ENCODE assay signal across 8 mouse cellular contexts in genomic region chr2:116975601-116976431, GRCm38 (mm10).
DNase-seq lines count a peak whose midpoint lies in the region; ATAC-seq and TF ChIP-seq lines count a peak whose summit lies in the region.

No protein-coding gene starts in this region.

- H3K4me2 ChIP-seq in forebrain, embryonic 11.5 days (ENCODE audit: low read depth, low read length, severe bottlenecking): peak overlapping the region; percentile 61
- H3K4me2 ChIP-seq in heart, embryonic 15.5 days: peak overlapping the region; percentile 96
- peak overlapping the region; percentile 84 for H3K4me2 ChIP-seq in liver, embryonic 11.5 days
- peak overlapping the region; percentile 87 for H3K4me2 ChIP-seq in myocyte (ENCODE audit: low read depth)

- peak overlapping the region; percentile 98 for H3K27ac ChIP-seq in forebrain, embryonic 11.5 days (ENCODE audit: low read depth, low read length)
- H3K27ac ChIP-seq in heart, embryonic 15.5 days: peak overlapping the region; percentile 95
- peak overlapping the region; percentile 78 for H3K27ac ChIP-seq in liver, embryonic 11.5 days (ENCODE audit: low read depth, low read length)

- H3K9me3 ChIP-seq in forebrain, embryonic 11.5 days (ENCODE audit: control insufficient read depth, low read length): no peaks in the 10 kb centered on the region
- H3K9me3 ChIP-seq in heart, embryonic 15.5 days (replicated peaks): no peaks in the 10 kb centered on the region
- no peaks in the 10 kb centered on the region for H3K9me3 ChIP-seq in liver, embryonic 11.5 days (ENCODE audit: control insufficient read depth, low read length)

- DNase-seq in A20 (ENCODE audit: low read depth, low spot score): peak; percentile 57
- DNase-seq in brain, adult 2 months (ENCODE audit: low read depth, low spot score): peak; percentile 96
- DNase-seq in forebrain, embryonic 11.5 days (ENCODE audit: low spot score): peak; percentile 96
- DNase-seq in kidney, postnatal 10 days: peak; percentile 86
- DNase-seq in liver, embryonic 11.5 days (ENCODE audit: low spot score): peak; percentile 80
- DNase-seq in splenic B cell, adult 2 months (ENCODE audit: low read depth, low spot score): peak; percentile 40

- H3K9ac ChIP-seq in forebrain, embryonic 11.5 days (ENCODE audit: low read length): peak overlapping the region; percentile 65
- H3K9ac ChIP-seq in heart, embryonic 15.5 days: peak overlapping the region; percentile 82
- H3K9ac ChIP-seq in liver, embryonic 11.5 days (ENCODE audit: low read depth, low read length): peak overlapping the region; percentile 59

- under 1% methylated on average over 54 of the region's 54 CpGs for WGBS in forebrain, embryonic 11.5 days
- under 1% methylated on average over 54 of the region's 54 CpGs for WGBS in heart, embryonic 15.5 days
- under 1% methylated on average over 49 of the region's 54 CpGs for WGBS in liver, embryonic 11.5 days

- peaks cover 44% of the 10 kb centered on the region for H3K4me1 ChIP-seq in forebrain, embryonic 11.5 days (replicated peaks; ENCODE audit: control insufficient read depth, insufficient read depth, low read length)
- peaks cover 36% of the 10 kb centered on the region for H3K4me1 ChIP-seq in heart, embryonic 15.5 days (replicated peaks)
- peaks cover 9% of the 10 kb centered on the region for H3K4me1 ChIP-seq in liver, embryonic 11.5 days (replicated peaks; ENCODE audit: control insufficient read depth, insufficient read depth, low read length)

- no peaks in the 10 kb centered on the region for H3K27me3 ChIP-seq in forebrain, embryonic 11.5 days (ENCODE audit: control insufficient read depth, insufficient read depth, low read length)
- H3K27me3 ChIP-seq in heart, embryonic 15.5 days: no peaks in the 10 kb centered on the region
- no peaks in the 10 kb centered on the region; the same call in 1 of the 2 replicates for H3K27me3 ChIP-seq in liver, embryonic 11.5 days (replicated peaks; ENCODE audit: control insufficient read depth, insufficient read depth, low read length)
- H3K27me3 ChIP-seq in myocyte (ENCODE audit: control insufficient read depth, insufficient read depth, insufficient read length): no peaks in the 10 kb centered on the region
- H3K27me3 ChIP-seq in splenic B cell, adult 2 months (ENCODE audit: control insufficient read depth, insufficient read depth, low read length, poor library complexity, severe bottlenecking): no peaks in the 10 kb centered on the region

- H3K79me2 ChIP-seq in myocyte (ENCODE audit: control insufficient read depth, insufficient read depth): no peaks in the 10 kb centered on the region

- peak overlapping the region; percentile 9 for H3ac ChIP-seq in myocyte (ENCODE audit: control insufficient read depth, insufficient read length)

- peak; percentile 91 for ATAC-seq in forebrain, embryonic 11.5 days (replicated peaks; ENCODE audit: low FRiP score)
- peak; percentile 80 for ATAC-seq in heart, embryonic 15.5 days (replicated peaks; ENCODE audit: insufficient number of reproducible peaks, insufficient read depth, low FRiP score, low read depth)
- peak; percentile 70 for ATAC-seq in liver, embryonic 11.5 days (replicated peaks; ENCODE audit: low FRiP score)

- peak; percentile 71 for TF ChIP-seq POLR2A in myocyte (IDR thresholded peaks at IDR 0.05; ENCODE audit: insufficient read length, low read depth)

- no peaks in the 10 kb centered on the region for H3K36me3 ChIP-seq in forebrain, embryonic 11.5 days (ENCODE audit: control insufficient read depth, insufficient read depth, low read length)
- H3K36me3 ChIP-seq in heart, embryonic 15.5 days: no peaks in the 10 kb centered on the region
- no peaks in the 10 kb centered on the region for H3K36me3 ChIP-seq in liver, embryonic 11.5 days (ENCODE audit: control insufficient read depth, insufficient read depth, low read length)
- H3K36me3 ChIP-seq in myocyte (ENCODE audit: control insufficient read depth, insufficient read depth): no peaks in the 10 kb centered on the region
- no peaks in the 10 kb centered on the region for H3K36me3 ChIP-seq in splenic B cell, adult 2 months (ENCODE audit: control insufficient read depth, insufficient read depth, low read length, poor library complexity, severe bottlenecking)

- peak overlapping the region; percentile 34 for H3K4me3 ChIP-seq in forebrain, embryonic 11.5 days (ENCODE audit: low read depth, low read length)
- H3K4me3 ChIP-seq in heart, embryonic 15.5 days: peak overlapping the region; percentile 71
- peak overlapping the region; percentile 48 for H3K4me3 ChIP-seq in liver, embryonic 11.5 days (ENCODE audit: low read depth, low read length)
- H3K4me3 ChIP-seq in myocyte: peak overlapping the region; percentile 32

TF ChIP-seq in myocyte, 11 proteins besides CTCF, POLR2A, EP300 and RAD21:
- TF ChIP-seq CEBPB (IDR thresholded peaks at IDR 0.05; ENCODE audit: insufficient read depth, poor library complexity, severe bottlenecking) (no peak), E2F4 (IDR thresholded peaks at IDR 0.05; ENCODE audit: insufficient read depth) (no peak), MYOD1 (IDR thresholded peaks at IDR 0.05; ENCODE audit: control insufficient read depth in 1 of 3, insufficient read length in 2 of 3, low read depth in 2 of 3) (no peak), USF1 (IDR thresholded peaks at IDR 0.05; ENCODE audit: low read depth) (no peak), TCF3 (IDR thresholded peaks at IDR 0.05; ENCODE audit: insufficient read length, low read depth) (no peak), MAX (IDR thresholded peaks at IDR 0.05; ENCODE audit: low read depth) (no peak), MYOG (IDR thresholded peaks at IDR 0.05; ENCODE audit: control insufficient read depth in 1 of 3, insufficient read depth in 1 of 3, insufficient read length in 2 of 3, low read depth in 2 of 3) (peak in 1 of 3 experiments; percentile 32), TCF12 (IDR thresholded peaks at IDR 0.05; ENCODE audit: insufficient read depth, poor library complexity, severe bottlenecking) (no peak), REST (IDR thresholded peaks at IDR 0.05; ENCODE audit: insufficient read depth, insufficient read length) (no peak), SRF (IDR thresholded peaks at IDR 0.05; ENCODE audit: control insufficient read depth, insufficient read length, low read depth) (no peak), POLR2AphosphoS2 (IDR thresholded peaks at IDR 0.05; ENCODE audit: insufficient read length, low read depth) (peak; percentile 35)

Comparison
In these comparisons a context has a peak if more than half of its experiments do, and no peak if none do; other contexts are left out.
1. Peak in every context shown above with its lines: DNase-seq, ATAC-seq, H3K4me3 ChIP-seq and H3K27ac ChIP-seq.
2. DNase-seq: peak in every context shown above with its lines; median percentile 96 in brain, adult 2 months; 96 in forebrain, embryonic 11.5 days; 86 in kidney, postnatal 10 days; 80 in liver, embryonic 11.5 days; 57 in A20; 40 in splenic B cell, adult 2 months.